Mouse (Mus musculus): ENCODE results near the gene Zfp14.

The Zfp14 gene

DNA sequence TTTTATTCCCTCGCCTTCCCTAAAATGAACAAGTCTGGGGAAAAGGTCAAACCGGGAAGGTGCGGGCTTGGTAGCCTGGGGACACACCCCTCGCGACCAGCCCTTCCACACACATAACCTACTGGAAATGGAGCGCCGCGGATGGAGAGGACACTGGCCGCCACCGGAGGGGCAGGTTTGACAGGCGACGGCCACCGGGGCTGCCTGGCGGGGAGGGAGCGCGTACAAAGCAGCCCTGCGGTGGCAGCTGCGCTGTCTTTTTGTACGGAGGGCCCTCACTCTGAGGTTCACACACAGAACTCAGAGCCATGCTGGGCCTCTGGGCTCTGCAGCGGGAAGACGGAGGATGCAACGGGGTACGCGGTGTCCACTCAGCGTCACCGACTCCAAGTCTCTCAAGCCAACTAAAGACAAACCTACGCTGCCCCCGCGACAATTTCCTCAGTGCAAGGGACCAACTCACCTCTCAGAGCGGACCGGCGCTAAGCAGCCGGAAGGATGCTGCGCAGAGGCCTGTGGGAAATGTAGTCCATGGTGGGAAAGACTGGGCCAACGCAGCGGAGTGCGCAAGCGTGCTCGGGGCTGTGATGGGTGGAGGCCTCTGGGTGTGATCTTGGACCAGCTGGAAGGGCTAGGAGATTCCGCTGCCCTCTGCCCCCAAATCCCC is at the start of gene Zfp14:
Gene Zfp14, minus strand, starts transcription at position 499 of the 667 bp plus-strand sequence.
- DNase-seq (ENCODE audit: low read depth): peak; percentile 92

DNA sequence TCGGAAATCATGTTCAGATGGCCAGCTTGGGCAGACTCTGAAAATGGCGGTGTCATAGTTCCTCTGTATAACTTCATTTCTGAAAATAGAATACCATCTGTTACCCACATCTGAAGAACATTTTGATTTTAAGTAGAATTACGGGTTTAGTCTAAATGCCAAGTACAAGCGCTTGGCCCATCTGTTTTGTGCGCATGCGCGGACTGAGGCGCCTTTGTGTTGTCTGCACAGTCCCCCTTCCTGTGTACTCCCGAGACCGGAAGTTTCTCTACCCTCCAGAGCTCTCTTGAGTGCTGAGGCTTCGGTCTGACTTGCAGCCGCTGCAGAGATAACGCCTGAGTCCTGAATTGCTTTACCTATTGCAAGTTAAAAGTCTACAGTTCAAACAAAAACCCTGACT is 48.1 kb upstream of the Zfp14 start:
- peak; percentile 95 for DNase-seq (ENCODE audit: low read depth)

DNA sequence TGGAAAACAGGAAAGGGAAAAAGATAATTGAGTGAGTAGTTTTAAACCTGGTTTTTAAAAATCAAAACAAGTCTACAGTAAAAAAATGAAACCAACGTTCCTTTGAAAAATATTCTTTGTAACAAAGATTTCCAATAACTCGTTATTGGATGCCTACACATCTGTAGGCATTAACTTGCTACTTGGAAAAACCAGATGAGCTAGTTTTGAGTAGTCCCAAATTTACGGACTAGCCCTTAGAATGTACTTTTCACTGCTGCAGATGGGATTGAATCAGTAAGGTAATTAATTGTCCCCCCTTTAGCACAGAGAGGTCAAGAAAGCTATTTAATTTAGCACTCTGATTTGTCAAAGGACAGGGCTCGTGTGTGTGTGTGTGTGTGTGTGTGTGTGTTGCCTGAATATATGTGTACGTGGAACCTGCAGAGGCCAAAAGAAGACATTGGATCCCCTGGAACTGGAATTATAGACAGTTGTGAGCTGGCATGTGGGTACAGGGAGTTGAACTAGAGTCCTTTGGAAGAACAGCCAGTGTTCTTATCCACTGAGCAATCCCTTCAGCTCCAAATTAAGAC is 44.5 kb upstream of the Zfp14 start:
- DNase-seq (ENCODE audit: low read depth): peak; percentile 51

DNA sequence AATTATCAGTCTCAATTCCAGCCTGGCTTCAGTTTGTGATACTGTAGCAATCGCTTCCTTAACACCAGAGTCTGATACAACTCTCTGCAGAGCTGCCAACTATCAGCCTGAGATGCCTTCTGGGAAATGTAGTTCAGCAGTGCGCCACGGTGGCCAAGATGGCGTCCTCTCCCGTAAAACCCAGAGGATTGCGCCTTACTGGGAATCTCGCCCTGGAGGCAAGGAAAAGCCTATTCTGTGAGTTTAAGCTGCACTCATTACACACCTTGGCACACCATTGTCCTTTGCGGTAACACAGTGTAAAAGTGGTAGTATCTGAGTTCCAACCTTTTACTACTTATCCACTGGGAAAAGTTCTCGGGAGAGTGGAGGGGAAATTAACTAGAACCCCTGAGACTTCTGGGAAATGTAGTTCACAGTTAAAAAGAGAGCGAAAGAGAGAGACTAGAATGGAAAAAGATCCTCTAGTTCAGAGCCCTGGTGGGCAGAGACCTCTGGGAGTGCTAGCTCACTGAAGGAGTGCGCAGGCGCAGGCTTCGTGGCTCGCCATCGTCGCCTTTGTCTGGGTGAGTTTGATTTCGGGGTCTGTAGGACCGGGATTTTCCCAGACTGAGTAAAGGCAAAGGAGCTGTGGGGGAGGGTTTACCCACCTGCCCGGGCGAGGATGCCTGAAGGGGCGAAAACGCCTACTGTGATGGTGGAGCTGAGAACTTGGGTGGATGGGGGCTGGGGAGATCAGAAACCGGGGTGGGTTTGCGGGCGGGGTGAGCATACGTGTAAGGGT is 43.7 kb upstream of the Zfp14 start, which contains the start of gene Zfp260:
Gene Zfp260, plus strand, starts transcription at position 132 of the 784 bp plus-strand sequence.
- peak; percentile 96 for DNase-seq (ENCODE audit: low read depth)

DNA sequence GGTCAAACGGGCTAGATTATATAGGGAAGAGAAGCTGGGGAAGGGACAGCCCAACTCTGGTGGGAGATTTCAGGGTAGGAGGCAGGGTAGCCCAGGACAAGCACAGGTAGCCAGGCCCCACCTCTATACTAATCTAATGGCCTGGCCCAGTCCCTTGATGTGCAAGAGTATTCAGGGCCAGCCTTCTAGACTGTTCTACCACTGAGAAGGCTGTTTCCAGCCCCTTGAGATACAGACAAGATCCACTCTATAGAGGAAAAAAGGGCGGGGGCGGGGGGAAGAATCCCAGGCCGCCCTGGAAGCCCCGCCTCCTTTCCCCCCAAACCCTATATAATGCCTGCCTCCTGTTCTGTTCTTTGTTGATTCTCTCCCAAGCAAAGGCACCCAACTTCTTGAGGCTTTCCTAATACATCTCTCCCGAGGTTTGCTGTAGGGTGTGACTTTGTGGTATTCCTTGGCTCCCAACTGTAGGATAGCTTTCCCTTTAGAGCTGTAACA is 42.8 kb upstream of the Zfp14 start:
- DNase-seq (ENCODE audit: low read depth): peak; percentile 29

DNA sequence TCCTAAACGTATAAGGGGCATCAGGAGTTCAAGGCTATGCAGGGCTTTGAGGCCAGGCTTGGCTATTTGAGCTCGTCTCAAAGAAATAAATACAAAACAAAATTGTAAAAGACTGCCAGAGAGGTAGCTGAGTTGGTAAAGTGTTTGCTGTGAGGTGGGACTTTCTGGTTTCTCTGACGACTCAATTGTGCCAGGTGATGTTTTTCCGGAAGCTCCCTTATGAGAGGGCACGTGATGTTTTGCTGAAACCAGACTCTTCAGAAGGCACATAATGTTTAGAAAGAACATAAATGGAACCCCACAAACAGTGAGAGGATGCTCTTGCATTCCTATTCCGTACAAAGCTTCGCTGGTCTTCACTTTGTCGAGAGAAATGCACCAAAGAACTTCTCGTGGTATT is 41.5 kb upstream of the Zfp14 start:
- DNase-seq (ENCODE audit: low read depth): peak; percentile 70

DNA sequence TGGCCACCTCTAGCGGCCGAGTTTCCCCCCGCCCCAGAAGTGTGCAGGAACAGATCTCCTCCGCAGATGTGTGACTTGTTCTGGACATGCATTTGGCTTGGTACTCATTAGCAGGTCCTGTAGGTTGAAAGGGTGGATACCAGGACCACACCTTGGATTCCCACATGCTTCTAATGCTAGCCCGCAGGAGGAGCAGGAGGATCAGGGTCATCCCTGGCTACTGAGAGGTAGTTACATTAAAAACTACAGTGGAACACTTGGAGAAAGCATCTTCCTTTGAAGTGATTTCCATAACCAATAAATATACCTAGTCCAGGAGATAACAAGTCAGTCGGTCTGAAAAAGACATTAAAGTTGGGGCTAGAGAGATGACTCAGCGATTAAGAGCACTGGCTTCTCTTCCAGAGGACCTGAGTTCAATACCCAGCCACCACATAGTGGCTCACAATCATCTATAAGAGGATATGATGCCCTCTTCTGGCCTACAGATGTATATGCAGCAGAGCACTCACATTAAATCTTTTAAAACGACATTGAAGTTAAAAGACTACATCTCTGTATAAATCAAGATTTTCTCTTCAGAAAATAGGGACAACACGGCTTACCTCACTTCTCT is 39.9 kb upstream of the Zfp14 start:
- peak; percentile 81 for DNase-seq (ENCODE audit: low read depth)

DNA sequence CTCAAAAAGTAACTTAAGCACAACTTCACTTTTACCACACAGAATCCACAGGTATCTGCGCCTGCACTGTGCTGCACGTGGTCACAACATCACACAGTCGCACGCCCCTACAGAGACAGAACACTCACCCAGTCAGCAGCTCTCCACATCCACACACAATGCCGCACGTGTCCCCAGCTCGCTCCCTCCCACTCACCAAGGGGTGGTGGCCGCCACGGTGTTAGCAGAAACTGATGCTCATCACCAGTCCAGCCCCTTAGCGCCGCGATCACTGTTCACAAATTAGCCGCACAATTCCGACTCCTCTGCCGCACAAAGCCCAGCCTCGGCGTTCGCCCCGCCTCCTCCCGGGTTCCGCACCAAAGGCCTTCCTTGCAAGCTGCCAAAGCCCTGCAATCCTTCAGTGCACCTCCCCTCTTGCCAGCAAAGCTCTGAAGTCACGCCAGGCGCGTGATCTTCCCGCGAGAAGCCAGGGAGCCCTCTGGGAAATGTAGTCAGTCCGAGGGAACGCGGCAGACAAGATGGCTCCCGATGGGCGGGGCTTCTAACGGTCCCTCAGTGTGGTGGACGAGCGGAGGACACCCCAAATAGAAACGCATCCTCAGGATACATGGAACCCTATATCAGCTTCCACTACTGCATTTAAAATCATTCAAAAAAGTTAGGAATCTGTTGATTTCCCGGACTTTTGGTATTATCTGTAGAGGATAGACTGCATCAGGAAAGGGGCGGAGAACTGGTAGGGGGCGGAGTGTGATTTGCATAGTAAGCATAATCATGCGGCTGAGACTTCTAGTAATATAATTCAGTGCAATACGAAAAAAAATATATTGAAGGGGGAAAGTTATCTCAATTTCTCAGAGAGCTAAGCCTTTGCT is 39.2 kb upstream of the Zfp14 start, which contains the start of the genes Gm26920 and Zfp566:
Gene Gm26920, minus strand, starts transcription at position 319 of the 878 bp plus-strand sequence.
Gene Zfp566, minus strand, starts transcription at position 436 of the 878 bp plus-strand sequence.
- DNase-seq (ENCODE audit: low read depth): peak; percentile 99

DNA sequence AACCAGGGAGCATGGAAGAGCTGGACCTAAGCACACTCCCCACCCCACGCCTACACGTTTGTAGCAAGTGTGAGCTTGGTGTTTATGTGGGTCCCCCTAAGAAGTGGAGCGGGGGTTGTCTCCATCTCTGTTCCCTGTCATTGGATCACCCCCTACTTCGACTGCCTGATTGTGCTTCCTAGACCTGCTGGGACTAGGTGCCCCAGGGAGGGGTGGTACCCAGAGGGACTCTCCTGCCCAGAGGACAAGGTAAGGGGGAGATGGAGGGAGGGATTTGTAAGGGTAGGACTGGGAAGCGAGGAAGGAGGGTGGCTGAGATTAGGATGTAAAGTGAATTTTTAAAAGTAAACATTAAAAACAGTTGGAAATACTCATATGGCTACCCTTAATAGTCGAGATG is 38.2 kb upstream of the Zfp14 start:
- peak; percentile 20 for DNase-seq (ENCODE audit: low read depth)

DNA sequence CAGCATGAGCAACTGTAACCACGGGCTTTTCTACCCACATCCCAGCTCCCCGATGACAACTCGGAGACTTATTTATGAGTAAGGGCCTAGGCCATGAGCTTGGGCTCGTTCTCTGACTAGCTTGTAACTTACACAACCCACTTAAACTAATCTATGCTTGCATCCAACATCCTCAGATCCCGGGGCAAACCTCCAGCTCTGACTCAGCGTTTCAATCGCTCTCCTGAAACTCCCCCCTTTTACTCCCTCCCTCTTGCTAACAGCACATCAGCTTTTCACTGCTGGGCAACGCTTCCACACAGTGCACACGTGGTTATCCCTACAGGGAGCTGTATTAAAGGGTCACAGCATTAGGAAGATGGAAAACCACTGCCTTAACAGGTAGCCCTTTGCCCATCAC is 35.3 kb upstream of the Zfp14 start:
- no peak for DNase-seq (ENCODE audit: low read depth)

DNA sequence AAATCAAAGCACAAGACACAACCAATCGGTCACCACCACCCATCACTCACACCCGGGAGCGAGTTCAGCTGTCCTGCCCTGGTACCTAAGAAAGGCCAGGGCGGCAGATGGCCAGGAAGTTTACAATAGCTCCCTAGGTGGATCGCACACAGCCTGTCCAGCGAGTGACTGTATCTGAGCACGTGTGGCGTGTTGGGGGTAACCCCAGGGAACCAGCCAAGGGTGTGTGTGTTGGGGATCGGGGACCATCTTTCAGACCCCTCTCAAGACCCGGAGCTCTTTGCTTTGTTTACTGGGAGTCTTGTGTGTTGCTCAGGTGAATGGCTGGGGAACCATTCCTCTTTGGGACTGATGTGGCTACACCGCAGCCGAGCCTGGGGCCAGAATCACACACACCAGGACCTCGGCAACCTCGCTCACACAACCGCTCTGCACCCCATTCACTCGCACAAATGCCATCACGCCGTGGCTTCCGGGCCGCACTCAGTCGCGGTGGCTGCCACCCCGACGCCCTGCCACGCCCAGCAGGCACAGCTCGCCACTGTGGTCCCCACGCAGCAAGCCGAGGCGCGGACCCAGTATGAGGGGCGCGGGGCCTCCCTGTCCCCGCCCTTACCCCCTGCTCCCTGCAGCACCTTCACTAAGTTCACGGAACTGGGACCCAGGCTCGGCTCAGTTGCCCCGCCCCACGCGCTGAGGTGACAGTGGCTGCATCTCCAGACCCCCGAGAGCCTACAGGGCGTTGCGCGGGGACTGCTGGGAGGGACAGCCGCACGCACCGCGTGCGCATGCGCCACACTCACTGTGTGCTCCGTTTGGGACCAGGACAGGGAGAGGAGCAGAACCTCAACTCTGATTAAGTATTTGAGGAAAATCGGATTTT is 21.2 kb upstream of the Zfp14 start, which contains the start of gene Zfp82:
Gene Zfp82, minus strand, starts transcription at position 755 of the 883 bp plus-strand sequence.
- DNase-seq (ENCODE audit: low read depth): peak; percentile 90

DNA sequence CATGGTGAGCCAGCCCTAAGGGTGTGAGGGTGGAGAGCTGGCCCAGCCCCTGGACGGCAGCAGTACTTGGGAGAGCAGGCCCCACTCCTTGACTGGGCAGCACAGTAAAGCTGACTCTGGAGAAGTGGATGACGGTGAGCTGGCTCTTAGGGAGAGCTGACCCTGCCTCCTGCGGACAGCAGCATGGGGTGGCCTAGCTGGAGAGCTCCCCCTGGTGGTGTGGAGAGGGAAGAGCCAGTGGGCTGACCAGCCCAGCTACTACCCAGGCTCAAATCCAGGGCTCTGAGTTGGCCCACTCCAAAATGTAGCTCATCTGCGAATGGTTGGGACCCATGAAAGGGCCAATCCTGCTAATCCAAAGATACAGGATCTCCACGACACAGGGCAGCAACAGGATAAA is 13.4 kb upstream of the Zfp14 start:
- no peak for DNase-seq (ENCODE audit: low read depth)

DNA sequence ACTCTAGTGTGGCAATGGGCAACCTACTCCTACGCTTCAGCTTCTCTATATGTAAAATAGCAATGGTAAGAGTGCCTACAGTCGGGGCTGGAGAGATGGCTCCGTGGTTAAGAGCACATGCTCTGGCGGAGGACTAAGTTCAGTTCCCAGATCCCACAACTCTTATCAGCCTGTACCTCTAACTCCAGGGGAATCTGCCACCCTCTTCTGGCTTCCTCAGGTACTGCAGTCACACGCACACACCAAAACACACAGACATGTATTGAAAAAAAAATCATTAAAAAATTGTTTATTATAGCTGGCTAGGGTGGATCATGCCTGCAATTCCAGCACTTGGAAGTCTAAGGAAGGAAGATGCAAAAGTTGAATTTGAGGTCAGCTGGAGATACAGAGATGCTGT is 11.3 kb upstream of the Zfp14 start:
- DNase-seq (ENCODE audit: low read depth): peak; percentile 49

DNA sequence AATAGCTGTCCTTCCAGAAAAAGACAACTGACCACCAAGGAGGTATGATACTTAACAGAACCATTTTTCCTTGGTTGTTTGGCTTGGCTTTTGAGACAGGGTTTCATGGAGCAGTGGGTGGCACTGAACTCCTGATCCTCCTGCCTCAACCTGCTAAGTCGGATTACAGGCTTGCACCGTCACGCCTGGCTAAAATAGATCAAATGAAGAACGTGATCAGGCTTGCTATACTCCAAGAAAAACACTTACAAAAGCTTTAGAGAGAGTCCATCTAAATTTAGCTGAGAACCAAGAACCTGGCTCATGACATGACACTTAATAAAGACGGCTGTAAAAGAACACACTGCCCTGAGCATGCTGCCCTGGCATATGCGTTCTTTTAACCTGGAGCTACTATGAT is 9.2 kb upstream of the Zfp14 start:
- no peak for DNase-seq (ENCODE audit: low read depth)

DNA sequence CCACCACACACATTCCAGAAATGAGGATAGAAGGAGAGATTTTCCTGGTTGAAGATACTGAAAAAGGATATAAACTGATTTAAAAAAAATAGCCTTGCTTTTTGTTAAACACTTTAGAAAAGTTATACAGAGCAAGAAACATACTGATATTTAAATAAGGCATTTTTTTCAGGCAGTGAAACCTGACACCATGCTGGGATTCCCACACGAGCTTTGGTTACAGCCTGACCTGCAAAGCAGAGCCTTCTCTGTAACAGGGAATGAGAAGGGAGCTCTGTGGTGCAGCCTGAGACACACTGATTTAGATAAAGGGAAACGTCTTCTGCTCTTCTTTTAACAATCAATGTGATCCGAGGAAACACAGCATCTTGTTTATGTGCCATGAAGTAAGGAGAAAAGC is 2.4 kb upstream of the Zfp14 start:
- DNase-seq (ENCODE audit: low read depth): no peak

DNA sequence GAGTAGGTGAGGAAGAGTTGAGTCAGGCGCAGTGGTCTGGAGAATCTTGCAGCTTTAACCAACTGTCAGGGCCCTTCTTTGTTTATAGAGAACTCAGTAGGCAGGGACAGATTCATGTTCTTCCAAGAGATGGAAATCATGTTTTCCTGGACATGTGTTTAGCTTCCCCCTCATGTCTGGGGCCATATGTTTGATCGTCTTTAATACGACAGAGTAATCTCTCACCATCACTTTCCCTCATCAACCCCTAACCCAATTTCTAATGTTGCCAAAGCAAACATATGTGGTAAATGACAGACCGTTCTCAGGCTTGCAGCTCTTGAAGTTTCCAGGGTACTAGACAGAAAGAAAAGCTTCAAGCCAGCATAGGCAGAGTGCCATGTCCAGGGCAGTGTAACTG is 3.1 kb downstream of the Zfp14 start:
- DNase-seq (ENCODE audit: low read depth): no peak

DNA sequence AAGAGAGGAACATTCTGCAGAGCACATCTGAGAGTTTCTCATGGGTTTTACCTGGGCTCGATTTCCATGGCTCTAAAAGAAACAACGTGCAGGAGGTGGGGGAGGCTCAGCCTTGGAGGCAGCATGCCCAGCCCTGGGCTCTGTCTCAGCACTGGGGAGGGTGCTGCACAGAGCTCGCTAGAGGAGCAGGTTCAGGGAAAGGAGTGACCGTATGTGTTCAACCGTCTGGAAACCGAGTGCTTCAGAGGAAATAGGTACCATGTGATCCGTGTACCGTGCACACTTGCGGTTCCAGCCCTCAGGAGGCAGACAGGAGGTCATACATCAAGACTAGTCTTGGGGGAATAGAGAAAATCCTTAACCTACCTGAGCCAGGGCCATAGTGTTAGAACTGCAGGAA is 6.8 kb downstream of the Zfp14 start:
- peak; percentile 7 for DNase-seq (ENCODE audit: low read depth)

DNA sequence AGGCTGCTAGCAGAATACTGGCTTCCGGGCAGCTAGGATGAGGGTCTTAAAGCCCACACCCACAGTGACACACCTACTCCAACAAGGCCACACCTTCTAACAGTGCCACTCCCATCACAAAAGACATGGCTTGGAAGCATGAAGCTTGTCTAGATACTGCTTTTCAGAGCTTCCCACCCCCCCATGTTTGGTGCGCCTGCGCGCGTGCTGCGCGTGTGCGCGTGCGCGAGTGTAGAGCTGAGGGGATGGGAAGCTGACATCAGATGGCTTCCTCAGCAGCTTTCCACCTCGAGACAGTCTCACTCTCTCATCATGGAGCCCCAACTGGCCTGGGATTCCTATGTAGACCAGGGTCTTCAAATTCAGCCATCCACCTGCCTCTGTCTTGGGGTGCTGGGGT is 16.8 kb downstream of the Zfp14 start:
- DNase-seq (ENCODE audit: low read depth): no peak

DNA sequence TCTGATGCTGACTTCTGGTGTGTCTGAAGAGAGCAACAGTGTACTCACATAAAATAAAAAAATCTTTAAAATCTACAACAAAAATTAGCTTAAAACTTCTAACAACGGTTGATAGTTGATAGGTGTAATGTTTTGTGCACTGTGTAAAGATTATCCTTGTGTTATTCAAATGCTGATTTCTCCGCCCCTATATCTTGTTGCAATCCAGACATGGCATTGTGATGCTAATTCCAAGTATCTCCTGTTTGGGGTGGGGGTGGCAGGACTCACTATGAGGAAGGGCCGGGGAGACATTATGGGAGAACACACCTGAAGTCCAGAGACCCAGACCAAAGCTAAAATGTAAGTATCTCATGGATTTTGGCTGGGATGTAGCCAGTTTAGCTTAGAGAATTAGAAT is 19.8 kb downstream of the Zfp14 start:
- no peak for DNase-seq (ENCODE audit: low read depth)

DNA sequence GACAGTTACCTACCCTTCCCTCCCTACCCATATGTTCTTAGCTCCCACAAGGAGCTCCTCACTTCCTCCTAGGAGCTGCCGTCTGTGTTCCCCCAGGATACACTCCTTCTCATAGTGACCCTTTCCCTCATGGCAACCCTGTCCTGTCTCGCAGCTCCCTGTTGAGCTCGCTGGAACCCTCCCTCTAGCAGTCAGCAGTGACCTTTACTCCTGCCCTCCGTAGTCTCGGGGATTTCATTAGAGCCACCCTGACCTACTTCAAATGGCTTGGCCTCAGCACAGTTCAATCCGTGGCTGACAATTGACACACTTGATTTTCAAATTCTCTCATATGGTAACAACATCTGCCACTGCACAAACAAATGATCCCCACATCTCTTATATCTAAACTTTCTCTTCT is 20.5 kb downstream of the Zfp14 start:
- no peak for DNase-seq (ENCODE audit: low read depth)

All from induced T-regulatory cell, adult 2 months (primary cell).